Mouse (Mus musculus) cerebellum, adult 8-10 months (tissue): ENCODE data around the gene Klk10.
A peak's percentile ranks its signal among the peaks of the same experiment; 100 is the strongest.

Experiments
- DNase-seq: peaks from one replicate; pipeline ENCODE4 v3.0.0; 2022

Gene Klk10

GRCm38 (mm10) chr7:43780746-43781145 is at the start of gene Klk10:
Gene Klk10, plus strand, starts transcription at chr7:43781035.
- no peak for DNase-seq

- no peak for DNase-seq
These were observed 33.0 kb upstream of the Klk10 start for GRCm38 (mm10) chr7:43747788-43748187.

GRCm38 (mm10) chr7:43752806-43753205 is 28.0 kb upstream of the Klk10 start:
- DNase-seq, result no peak

- DNase-seq, result no peak
These were observed 14.4 kb upstream of the Klk10 start for GRCm38 (mm10) chr7:43766484-43766883.

GRCm38 (mm10) chr7:43768597-43768996 is 12.2 kb upstream of the Klk10 start, which contains the start of gene Klk12:
Gene Klk12, plus strand, starts transcription at chr7:43768897.
- DNase-seq, result no peak

- no peak for DNase-seq
These were observed 11.2 kb upstream of the Klk10 start for GRCm38 (mm10) chr7:43769636-43770035.

GRCm38 (mm10) chr7:43770701-43771100 is 10.1 kb upstream of the Klk10 start:
- DNase-seq, result no peak

GRCm38 (mm10) chr7:43771916-43772315 is 8.9 kb upstream of the Klk10 start:
- DNase-seq, result no peak

GRCm38 (mm10) chr7:43772901-43773300 is 7.9 kb upstream of the Klk10 start:
- no peak for DNase-seq

- no peak for DNase-seq
These were observed 6.5 kb upstream of the Klk10 start, which contains the start of gene Klk11 for GRCm38 (mm10) chr7:43774364-43774763. Gene Klk11, plus strand, starts transcription at chr7:43774604.

- DNase-seq, result no peak
These were observed 6.0 kb upstream of the Klk10 start for GRCm38 (mm10) chr7:43774802-43775201.

GRCm38 (mm10) chr7:43775311-43776057 is 5.4 kb upstream of the Klk10 start:
- DNase-seq, result no peak

GRCm38 (mm10) chr7:43776506-43776905 is 4.3 kb upstream of the Klk10 start:
- DNase-seq, result no peak

- DNase-seq, result no peak
These were observed 3.4 kb upstream of the Klk10 start for GRCm38 (mm10) chr7:43777423-43777822.

- no peak for DNase-seq
These were observed 2.5 kb upstream of the Klk10 start for GRCm38 (mm10) chr7:43778176-43778970.

- DNase-seq, result no peak
These were observed 594 bp upstream of the Klk10 start for GRCm38 (mm10) chr7:43780241-43780640.

- no peak for DNase-seq
These were observed 706 bp downstream of the Klk10 start for GRCm38 (mm10) chr7:43781541-43781940.

GRCm38 (mm10) chr7:43782275-43783265 is 1.7 kb downstream of the Klk10 start:
- DNase-seq, result peak; percentile 7

GRCm38 (mm10) chr7:43785286-43785685 is 4.5 kb downstream of the Klk10 start:
- no peak for DNase-seq

GRCm38 (mm10) chr7:43788096-43788495 is 7.3 kb downstream of the Klk10 start:
- DNase-seq, result no peak

GRCm38 (mm10) chr7:43789295-43789694 is 8.5 kb downstream of the Klk10 start:
- DNase-seq, result no peak

- no peak for DNase-seq
These were observed 10.8 kb downstream of the Klk10 start, which contains the start of gene Klk9 for GRCm38 (mm10) chr7:43791591-43791990. Gene Klk9, plus strand, starts transcription at chr7:43791891.

- no peak for DNase-seq
These were observed 15.5 kb downstream of the Klk10 start for GRCm38 (mm10) chr7:43796355-43796754.
